Mouse (Mus musculus) lung, postnatal 0 days (tissue): Measurements from ENCODE around the gene Dock9. TPM values are rescaled to one million over a fixed set of nuclear protein-coding genes. Genes with fewer than 3 reads are reported as not detected.

ENCODE experiments used
- ATAC-seq: fragments of 200-750 bp; cut with Nextera tagmentation; 2 replicates; pipeline ENCODE4 v1.8.0; 2017; ENCODE audit warnings: moderate library complexity
- DNase-seq: peaks from one replicate; pipeline ENCODE4 v3.0.0-alpha.2; 2016; ENCODE audit warnings: low spot score
- H3K27ac ChIP-seq: fragments of 300-500 bp; sonication (generic); 2 replicates; pipeline ENCODE4 v1.5.1; 2014; ENCODE audit warnings: antibody characterized with exemption, mild to moderate bottlenecking, low read length, mixed read lengths
- H3K27me3 ChIP-seq: fragments of 300-500 bp; sonication (generic); replicated peaks from 2 replicates; pipeline ENCODE4 v1.6.1; 2014; ENCODE audit warnings: low read length, mixed read lengths; ENCODE audit not compliant: insufficient read depth
- H3K36me3 ChIP-seq: fragments of 300-500 bp; sonication (generic); 2 replicates; pipeline ENCODE4 v1.6.1; 2014; ENCODE audit warnings: low read length, mixed read lengths; ENCODE audit not compliant: insufficient read depth
- H3K4me1 ChIP-seq: fragments of 300-500 bp; sonication (generic); 2 replicates; pipeline ENCODE4 v1.6.1; 2014; ENCODE audit warnings: antibody characterized with exemption, low read depth, low read length, mixed read lengths; ENCODE audit not compliant: insufficient read depth
- H3K4me2 ChIP-seq: fragments of 300-500 bp; sonication (generic); replicated peaks from 2 replicates; pipeline ENCODE4 v1.6.1; 2014; ENCODE audit warnings: low read depth, mild to moderate bottlenecking, low read length, moderate library complexity, mixed read lengths
- H3K4me3 ChIP-seq: fragments of 300-500 bp; sonication (generic); 2 replicates; pipeline ENCODE4 v1.5.1; 2014; ENCODE audit warnings: low read depth, low read length
- H3K9ac ChIP-seq: fragments of 300-500 bp; sonication (generic); replicated peaks from 2 replicates; pipeline ENCODE4 v1.6.1; 2014; ENCODE audit warnings: low read depth, mild to moderate bottlenecking
- H3K9me3 ChIP-seq: fragments of 300-500 bp; sonication (generic); 2 replicates; pipeline ENCODE4 v1.6.1; 2016; ENCODE audit warnings: low read length, mixed read lengths
- CTCF ChIP-seq: IDR thresholded peaks from 2 replicates; pipeline ENCODE4 v1.5.1; 2016; ENCODE audit warnings: antibody characterized with exemption, mild to moderate bottlenecking
- EP300 ChIP-seq: IDR thresholded peaks from 2 replicates; pipeline ENCODE4 v1.6.1; 2016; ENCODE audit warnings: antibody characterized with exemption, mild to moderate bottlenecking, control low read depth
- WGBS: fragments of 180-500 bp; shearing (Covaris S2); extraction: QIAGEN DNeasy Blood & Tissue Kit; methylation state at CpG from one replicate; pipeline ENCODE4 v1.1.7; 2014; 5-methylcytosine and 5-hydroxymethylcytosine counted together
- polyA plus RNA-seq: library from polyadenylated mRNA; unstranded; fragments of >200 nt; fragmentation: Nextera tagmentation; extraction: Ambion mirVana; gene quantifications from 2 replicates; pipeline ENCODE4 v1.2.1, GENCODE M21; 2015

Gene Dock9
- polyA plus RNA-seq, 1 experiment from 2014 or later = 19.8 TPM

DNA sequence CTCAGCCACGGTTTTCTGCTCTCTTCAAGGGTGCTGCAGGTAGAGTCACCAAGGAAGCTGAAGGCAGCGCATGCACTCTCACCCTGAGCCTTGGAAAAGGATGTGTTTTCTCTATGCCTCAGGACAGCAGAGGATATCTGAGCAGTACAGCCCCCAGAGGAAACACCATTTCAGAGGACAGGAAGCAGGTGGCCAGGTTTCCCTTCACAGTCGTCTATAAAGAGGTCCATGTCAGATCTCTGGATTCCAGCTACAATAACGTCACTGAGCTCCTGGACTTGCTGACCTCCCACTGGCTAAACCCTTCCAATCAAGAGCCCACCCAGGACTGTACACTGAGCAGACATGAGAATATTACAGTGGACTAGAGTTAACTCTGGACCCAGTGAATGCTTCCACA is 95.1 kb downstream of the Dock9 start:
- H3K4me3 ChIP-seq = no peak overlapping the region
- ATAC-seq = peak; percentile 40
- no peaks in the 10 kb centered on the region for H3K27me3 ChIP-seq
- no peak overlapping the region for H3K4me2 ChIP-seq
- TF ChIP-seq CTCF = no peak
- TF ChIP-seq EP300 = peak; percentile 28; the same call in 1 of the 2 replicates
- 0 out of 2 replicates have a peak overlapping the region, but pooled peaks have one; percentile 9 for H3K27ac ChIP-seq
- peaks cover 4% of the 10 kb centered on the region; the same call in 1 of the 2 replicates for H3K4me1 ChIP-seq
- no peaks in the 10 kb centered on the region for H3K9me3 ChIP-seq
- DNase-seq = peak; percentile 37
- WGBS = 35% methylated on average over 4 of the region's 4 CpGs
- no peak overlapping the region for H3K9ac ChIP-seq
- no peaks in the 10 kb centered on the region for H3K36me3 ChIP-seq

DNA sequence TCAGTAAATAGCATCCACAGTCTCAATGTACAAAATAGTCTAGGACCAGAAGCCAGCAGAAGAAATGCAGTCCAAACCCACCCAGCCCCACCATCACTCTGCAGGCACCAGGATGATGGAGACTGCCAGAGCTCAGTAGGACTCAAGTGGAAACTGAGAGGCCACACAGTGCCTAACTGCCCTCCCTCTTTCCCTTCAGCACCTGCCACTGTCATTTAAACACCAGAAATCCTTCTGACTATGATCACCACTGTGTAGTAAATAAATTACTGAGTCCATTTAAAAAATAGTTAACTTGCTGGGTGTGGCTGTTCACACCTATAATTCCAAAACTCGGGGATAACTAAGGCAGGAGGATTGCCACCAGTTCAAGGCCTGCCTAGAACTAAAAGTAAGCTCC is 97.6 kb downstream of the Dock9 start:
- 60% methylated on average over 1 of the region's 1 CpGs for WGBS
- Histone ChIP-seq H3K4me3 (no peak overlapping the region), H3K27ac (no peak overlapping the region), H3K36me3 (no peaks in the 10 kb centered on the region), H3K9ac (no peak overlapping the region), H3K4me1 (peaks cover 8% of the 10 kb centered on the region; the same call in 1 of the 2 replicates), H3K4me2 (no peak overlapping the region), H3K27me3 (no peaks in the 10 kb centered on the region), H3K9me3 (no peaks in the 10 kb centered on the region)
- TF ChIP-seq CTCF (no peak), EP300 (no peak)
- ATAC-seq (no peak), DNase-seq (no peak)

DNA sequence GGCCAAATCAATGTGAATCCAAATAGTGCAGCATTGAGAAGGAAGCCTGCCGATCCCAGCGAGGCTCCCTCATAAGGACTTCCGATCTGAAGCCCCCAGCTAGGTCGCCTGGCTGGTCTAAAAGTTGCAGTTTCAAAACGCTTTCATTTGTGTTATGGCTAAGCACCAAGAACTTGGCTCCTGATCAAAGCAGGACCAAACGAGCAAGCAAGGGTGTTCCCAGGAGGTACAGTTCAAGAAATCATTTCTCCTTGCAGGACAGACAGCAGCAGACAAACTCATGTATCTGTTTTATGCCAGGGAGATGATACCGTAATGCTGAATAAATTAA is 99.1 kb downstream of the Dock9 start:
- no peaks in the 10 kb centered on the region for H3K9me3 ChIP-seq
- ATAC-seq (no peak), DNase-seq (no peak)
- H3K4me1 ChIP-seq = peaks cover 13% of the 10 kb centered on the region; the same call in 1 of the 2 replicates
- peak overlapping the region; percentile 71 for H3K27ac ChIP-seq
- no peaks in the 10 kb centered on the region for H3K36me3 ChIP-seq
- peak overlapping the region; percentile 51 for H3K4me2 ChIP-seq
- peak overlapping the region; percentile 29 for H3K9ac ChIP-seq
- TF ChIP-seq EP300 (no peak), CTCF (no peak)
- peak overlapping the region; percentile 29 for H3K4me3 ChIP-seq
- H3K27me3 ChIP-seq = no peaks in the 10 kb centered on the region
- 11% methylated on average over 7 of the region's 7 CpGs for WGBS

DNA sequence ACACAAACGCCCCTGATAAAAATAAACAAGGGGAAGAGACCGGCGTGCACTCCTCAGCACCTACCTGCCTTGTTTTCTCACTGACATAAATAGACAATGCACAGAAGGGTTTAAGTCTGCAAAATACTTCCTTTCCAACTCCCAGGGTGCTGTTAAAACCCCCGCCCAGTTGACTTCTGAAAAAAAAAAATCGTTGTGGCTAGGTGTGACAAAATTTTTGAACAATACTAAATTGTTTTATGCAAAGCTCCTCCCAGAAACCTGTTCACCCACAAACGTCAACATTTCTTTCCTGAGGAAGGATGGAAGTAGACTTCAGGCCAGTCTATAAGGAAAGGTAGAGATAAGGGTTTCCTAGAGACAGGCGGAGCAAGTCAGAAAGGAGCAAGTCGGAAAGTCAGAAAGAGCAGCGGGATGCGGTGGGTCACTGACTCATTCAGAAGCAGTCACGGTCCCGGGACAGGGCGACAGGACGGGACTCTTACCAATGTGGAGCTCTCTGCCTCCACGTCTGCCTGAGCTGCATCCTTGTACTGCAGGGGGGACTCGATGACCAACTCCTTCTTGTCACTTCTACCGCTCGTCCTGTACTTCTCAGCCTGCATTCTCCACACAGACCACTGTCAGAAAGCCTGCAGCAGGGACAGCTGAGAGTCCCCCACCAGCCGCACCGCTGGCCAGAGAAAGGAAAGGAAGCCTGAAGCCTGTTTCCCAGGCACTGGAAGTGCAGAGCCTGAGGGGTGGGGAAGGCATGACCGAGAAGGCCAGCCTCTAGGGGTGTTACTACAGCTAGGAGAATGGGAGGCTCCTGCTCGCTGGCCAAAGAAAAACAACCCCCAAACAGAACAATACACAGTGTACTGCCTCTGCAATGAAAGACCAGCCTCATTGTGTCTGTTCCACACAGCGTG is 99.7 kb downstream of the Dock9 start:
- Histone ChIP-seq H3K4me3 (peak overlapping the region; percentile 29), H3K9me3 (no peaks in the 10 kb centered on the region), H3K9ac (peak overlapping the region; percentile 29), H3K27ac (peak overlapping the region; percentile 71), H3K4me2 (peak overlapping the region; percentile 51), H3K36me3 (no peaks in the 10 kb centered on the region), H3K27me3 (no peaks in the 10 kb centered on the region), H3K4me1 (peaks cover 13% of the 10 kb centered on the region; the same call in 1 of the 2 replicates)
- DNase-seq (peak; percentile 77), ATAC-seq (peak; percentile 91)
- TF ChIP-seq EP300 (peak; percentile 60; the same call in 1 of the 2 replicates), CTCF (peak; percentile 27)
- WGBS = 3% methylated on average over 23 of the region's 23 CpGs

DNA sequence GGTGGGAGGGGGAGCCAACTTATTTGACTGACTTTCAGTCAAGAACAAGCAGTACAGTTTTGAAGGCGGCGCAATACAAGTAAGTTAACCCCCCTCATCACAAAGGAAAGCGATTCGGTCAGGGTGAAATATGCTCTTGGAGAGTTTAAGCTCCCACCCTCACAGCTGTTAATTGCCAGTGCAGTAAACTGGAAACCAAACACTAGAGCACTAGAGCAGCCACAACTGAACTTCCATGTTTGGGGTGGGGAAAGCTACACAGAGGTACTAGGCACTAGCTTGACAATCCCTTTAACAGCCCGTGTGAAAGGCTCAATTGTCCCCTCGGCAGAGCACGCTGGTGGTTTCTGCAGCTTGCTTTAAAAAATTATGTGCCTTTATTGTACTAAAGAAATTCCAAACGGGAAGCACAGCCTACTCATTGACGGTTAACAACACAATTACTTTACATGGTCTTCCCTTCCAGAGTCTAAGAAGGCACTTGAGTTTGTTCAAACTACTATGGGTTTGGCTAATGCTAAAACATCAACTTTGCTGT is 100.4 kb downstream of the Dock9 start:
- Histone ChIP-seq H3K27me3 (no peaks in the 10 kb centered on the region), H3K4me2 (peak overlapping the region; percentile 51), H3K36me3 (no peaks in the 10 kb centered on the region), H3K4me3 (peak overlapping the region; percentile 29), H3K9ac (peak overlapping the region; percentile 29), H3K9me3 (no peaks in the 10 kb centered on the region), H3K4me1 (peaks cover 11% of the 10 kb centered on the region; the same call in 1 of the 2 replicates), H3K27ac (peak overlapping the region; percentile 71)
- no peak for TF ChIP-seq EP300
- TF ChIP-seq CTCF = no peak
- ATAC-seq (no peak), DNase-seq (peak; percentile 22)
- 14% methylated on average over 9 of the region's 9 CpGs for WGBS

DNA sequence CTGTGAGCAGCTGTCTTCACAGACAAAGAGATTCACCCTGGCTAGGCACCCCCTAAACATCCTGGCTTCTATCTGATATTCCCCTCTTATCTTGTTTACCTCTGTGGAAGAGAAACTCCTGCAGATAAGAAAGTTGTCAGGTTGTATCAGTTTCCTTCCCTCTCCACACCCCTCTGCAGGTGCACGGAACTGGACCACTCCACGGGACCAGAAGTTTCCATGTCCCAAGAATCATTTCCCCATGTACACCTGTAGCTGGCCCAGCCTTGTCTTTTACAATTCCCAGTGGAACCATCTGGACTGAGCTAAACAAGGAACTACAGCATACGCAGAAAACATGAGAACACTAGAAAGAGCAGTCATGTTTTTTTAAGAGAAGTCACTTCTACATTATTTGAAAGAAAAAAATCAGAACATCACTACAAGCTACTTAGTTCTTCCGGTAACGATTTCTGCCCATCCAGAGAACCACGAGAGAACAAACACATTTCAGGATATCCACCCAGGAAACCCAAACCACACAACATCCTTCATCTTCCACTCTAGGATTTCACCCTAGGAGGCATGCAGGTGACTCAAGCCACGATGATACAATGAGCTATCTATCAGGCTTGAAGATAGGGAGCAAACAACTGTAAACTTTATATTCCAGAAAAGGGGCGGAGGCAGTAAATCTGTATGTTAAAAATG is 101.1 kb downstream of the Dock9 start:
- TF ChIP-seq CTCF = no peak
- TF ChIP-seq EP300 = no peak
- ATAC-seq (no peak), DNase-seq (no peak)
- Histone ChIP-seq H3K4me1 (peaks cover 10% of the 10 kb centered on the region; the same call in 1 of the 2 replicates), H3K4me2 (peak overlapping the region; percentile 51), H3K9ac (no peak overlapping the region), H3K4me3 (peak overlapping the region; percentile 29), H3K27ac (0 out of 2 replicates have a peak overlapping the region, but pooled peaks have one; percentile 71), H3K27me3 (no peaks in the 10 kb centered on the region), H3K9me3 (no peaks in the 10 kb centered on the region), H3K36me3 (no peaks in the 10 kb centered on the region)
- WGBS = 33% methylated on average over 8 of the region's 8 CpGs
